Mouse (Mus musculus): ENCODE data around the gene Ankrd34a.

Ankrd34a gene

GRCm38 (mm10) chr3:96561946-96562681, 34.3 kb upstream of the Ankrd34a start:
- DNase-seq (ENCODE audit: low read depth, low spot score): peak; percentile 31

- DNase-seq (ENCODE audit: low read depth, low spot score): peak; percentile 64
These were observed 33.2 kb upstream of the Ankrd34a start for GRCm38 (mm10) chr3:96563267-96563666.

- DNase-seq (ENCODE audit: low read depth, low spot score): no peak
These were observed 32.4 kb upstream of the Ankrd34a start for GRCm38 (mm10) chr3:96563911-96564632.

GRCm38 (mm10) chr3:96564633-96565032, 31.8 kb upstream of the Ankrd34a start:
- peak; percentile 73 for DNase-seq (ENCODE audit: low read depth, low spot score)

- no peak for DNase-seq (ENCODE audit: low read depth, low spot score)
These were observed 31.3 kb upstream of the Ankrd34a start for GRCm38 (mm10) chr3:96565105-96565504.

GRCm38 (mm10) chr3:96566661-96567450, 29.6 kb upstream of the Ankrd34a start:
- DNase-seq (ENCODE audit: low read depth, low spot score): peak; percentile 54

GRCm38 (mm10) chr3:96568605-96569004, 27.8 kb upstream of the Ankrd34a start:
- no peak for DNase-seq (ENCODE audit: low read depth, low spot score)

GRCm38 (mm10) chr3:96569506-96569905, 26.9 kb upstream of the Ankrd34a start:
- DNase-seq (ENCODE audit: low read depth, low spot score): no peak

- no peak for DNase-seq (ENCODE audit: low read depth, low spot score)
These were observed 26.4 kb upstream of the Ankrd34a start for GRCm38 (mm10) chr3:96569966-96570605.

- DNase-seq (ENCODE audit: low read depth, low spot score): peak; percentile 50
These were observed 25.8 kb upstream of the Ankrd34a start for GRCm38 (mm10) chr3:96570643-96571042.

- no peak for DNase-seq (ENCODE audit: low read depth, low spot score)
These were observed 25.1 kb upstream of the Ankrd34a start for GRCm38 (mm10) chr3:96571336-96571735.

GRCm38 (mm10) chr3:96571896-96572698, 24.3 kb upstream of the Ankrd34a start:
- peak; percentile 31 for DNase-seq (ENCODE audit: low read depth, low spot score)

- no peak for DNase-seq (ENCODE audit: low read depth, low spot score)
These were observed 22.6 kb upstream of the Ankrd34a start for GRCm38 (mm10) chr3:96573611-96574511.

- DNase-seq (ENCODE audit: low read depth, low spot score): no peak
These were observed 21.0 kb upstream of the Ankrd34a start for GRCm38 (mm10) chr3:96575272-96575984.

GRCm38 (mm10) chr3:96576005-96576658, 20.3 kb upstream of the Ankrd34a start:
- DNase-seq (ENCODE audit: low read depth, low spot score): peak; percentile 65

- DNase-seq (ENCODE audit: low read depth, low spot score): peak; percentile 93
These were observed 19.5 kb upstream of the Ankrd34a start, which contains the start of gene Gm16253 for GRCm38 (mm10) chr3:96576690-96577541. Gene Gm16253 (plus strand): TSS chr3:96576984.

GRCm38 (mm10) chr3:96577566-96577965, 18.9 kb upstream of the Ankrd34a start:
- DNase-seq (ENCODE audit: low read depth, low spot score): no peak

Data from CD4-positive, CD25-positive, alpha-beta regulatory T cell, adult 2 months (primary cell).